Mouse (Mus musculus) 3T3-L1 (cell line): ENCODE measurements at regions not wholly inside any gene's neighbourhood (a gene's known extent, or its start where the extent isn't known, plus 50 kb on each side); places are given as distances from the start of the nearest gene placed in this dataset.

Experiments used
- DNase-seq: peaks from one replicate; pipeline ENCODE4 v3.0.0-alpha.2; 2015; ENCODE audit warnings: low read depth, low spot score

DNA sequence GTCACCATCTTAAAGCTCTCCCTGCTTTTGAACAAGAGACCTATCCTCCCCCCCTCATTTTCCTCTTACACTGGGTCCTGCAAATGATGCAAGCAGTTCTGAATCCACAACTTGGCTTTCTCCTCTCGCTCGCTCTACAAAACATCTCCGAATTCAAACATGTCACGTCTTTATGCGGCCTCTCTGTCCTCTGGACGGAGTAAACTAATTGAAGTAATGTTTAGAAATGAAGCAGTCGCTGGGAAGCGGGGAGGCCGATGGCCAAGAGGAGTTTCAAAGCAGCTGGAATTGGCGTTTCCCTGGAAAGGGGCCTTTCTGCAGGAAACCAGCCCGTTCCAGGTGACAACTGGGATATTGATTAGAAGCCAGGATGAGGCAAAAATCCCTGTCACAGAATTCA, 446.8 kb downstream of the Ate1 start:
- no peak for DNase-seq

DNA sequence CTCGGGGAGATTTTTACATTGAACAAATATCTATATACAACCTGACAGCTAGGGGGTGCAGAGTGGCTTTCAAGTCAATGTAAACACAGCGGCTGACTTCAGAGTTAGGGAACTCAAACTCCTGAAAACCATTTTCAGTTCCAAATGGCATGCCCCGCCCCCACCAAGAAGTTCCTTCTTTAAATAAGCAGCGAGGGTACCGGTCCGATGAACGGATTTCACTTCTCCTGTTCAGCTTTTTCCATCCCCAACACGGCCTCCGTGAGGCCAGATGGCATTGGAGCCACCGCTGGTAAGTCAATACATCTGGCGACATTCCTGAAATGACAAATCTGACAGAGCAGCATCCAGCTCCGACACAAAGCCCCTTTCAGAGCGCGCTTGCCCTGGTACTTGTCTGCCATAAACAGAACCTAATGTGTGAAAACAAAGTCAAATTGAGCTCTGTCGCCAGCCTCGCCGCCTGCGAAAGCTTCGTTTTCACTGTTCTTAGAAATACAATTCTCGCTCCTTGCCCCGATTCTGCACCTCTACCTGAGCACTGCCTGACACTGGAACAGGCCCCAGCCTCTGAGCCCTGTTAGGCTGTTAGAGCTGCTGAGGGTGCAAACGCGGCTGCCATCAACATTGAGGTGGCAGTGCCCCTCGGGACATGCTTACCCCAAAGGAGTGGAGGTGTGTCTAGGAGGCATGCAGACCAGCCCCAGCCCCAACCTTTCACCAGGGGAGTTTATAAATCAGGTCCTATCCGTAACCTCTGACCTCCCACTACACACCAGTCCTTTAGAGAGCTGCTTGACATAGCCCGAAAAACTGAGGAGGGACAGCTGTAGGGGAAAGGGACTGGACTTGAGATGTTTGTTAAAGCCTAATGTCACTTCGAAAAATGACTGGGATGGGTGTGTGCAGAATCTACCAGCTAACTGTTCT, 446.0 kb downstream of the Ate1 start:
- no peak for DNase-seq

DNA sequence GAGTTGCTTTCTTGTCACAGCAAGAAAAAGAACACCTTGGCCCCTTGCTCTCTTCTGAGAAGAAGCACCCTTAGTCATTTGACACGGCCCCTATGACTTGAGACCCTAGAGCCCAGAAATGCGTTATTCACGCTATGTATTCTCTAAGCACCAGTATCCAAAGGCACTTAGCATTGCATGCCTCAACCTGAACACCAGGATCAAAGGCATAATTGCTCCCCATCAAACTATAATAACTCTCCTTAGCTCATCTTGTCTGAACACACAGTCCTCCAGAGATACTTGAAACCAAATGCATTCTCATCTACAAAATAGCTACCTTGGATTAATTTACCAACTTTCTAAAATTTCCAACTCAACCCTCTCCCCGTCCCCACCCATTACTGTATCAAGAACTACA, 437.5 kb downstream of the Ate1 start:
- DNase-seq: no peak

DNA sequence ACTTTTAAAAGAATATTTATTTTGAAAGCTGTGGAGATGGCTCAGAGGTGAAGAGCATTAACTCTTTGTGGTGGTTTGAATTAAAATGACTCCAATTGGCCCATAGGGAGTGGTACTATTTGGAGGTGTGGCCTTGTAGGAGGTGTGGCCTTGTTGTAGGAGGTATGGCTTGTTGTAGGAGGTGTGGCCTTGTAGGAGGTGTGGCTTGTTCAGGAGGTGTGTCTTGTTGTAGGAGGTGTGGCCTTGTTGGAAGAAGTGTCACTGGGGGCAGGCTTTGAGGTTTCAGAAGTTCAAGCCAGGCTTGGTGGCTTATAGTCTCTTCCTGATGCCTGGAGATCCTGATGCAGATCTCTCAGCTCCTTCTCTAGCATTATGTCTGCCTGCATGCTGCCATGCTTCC, 434.5 kb downstream of the Ate1 start:
- DNase-seq: no peak

DNA sequence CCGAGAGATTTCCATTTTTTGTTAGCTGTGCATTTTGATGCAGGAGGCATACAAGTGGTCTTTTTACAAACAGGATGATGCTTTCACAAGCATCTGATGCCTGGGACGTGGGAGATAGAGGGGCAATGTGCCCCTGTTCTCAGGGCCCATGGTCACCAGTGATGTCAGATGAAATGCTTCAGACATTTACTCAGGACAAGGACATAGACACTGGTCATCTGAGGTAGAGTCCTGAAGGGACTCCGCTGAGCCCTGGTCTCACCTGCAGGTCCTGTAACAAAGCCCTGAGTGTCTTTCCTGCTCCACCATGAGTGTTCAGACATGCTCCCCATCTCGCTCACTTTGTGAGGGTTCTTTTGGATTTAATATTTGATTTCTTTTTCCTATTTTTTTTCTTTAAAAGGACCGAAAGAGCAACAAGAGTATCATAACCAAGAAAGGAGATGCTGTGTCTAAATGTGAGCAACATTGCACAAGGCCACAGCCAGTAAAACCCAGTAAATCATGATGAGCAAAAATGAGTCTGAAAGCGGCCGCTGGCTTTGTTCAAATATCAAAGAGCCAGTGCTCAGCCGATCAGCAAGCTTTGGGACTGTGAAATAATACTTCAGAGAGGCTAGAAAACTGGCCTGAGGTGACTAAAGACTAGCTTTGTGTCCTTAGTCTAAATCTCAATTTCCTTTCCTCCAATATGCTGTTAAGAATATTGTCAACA, 430.1 kb downstream of the Ate1 start:
- DNase-seq: no peak

DNA sequence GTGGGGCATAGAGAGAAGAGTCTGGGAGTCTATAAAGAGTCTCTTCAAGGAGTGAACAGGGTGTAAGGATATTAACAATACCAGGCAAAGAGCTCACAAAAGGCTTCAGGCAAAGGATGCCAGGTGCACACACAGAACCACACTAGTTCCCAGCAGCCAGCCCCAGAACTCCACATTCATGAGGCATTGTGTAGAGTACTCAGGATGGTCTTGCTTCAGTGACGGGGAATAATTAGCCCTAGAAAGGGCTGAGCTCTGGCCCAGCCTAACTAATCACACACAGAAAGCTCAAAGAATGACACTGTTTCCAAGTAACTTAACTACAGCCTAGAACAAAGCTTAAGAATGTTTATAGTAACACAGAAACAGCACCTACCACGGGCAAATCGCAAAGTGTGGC, 428.2 kb downstream of the Ate1 start:
- no peak for DNase-seq

DNA sequence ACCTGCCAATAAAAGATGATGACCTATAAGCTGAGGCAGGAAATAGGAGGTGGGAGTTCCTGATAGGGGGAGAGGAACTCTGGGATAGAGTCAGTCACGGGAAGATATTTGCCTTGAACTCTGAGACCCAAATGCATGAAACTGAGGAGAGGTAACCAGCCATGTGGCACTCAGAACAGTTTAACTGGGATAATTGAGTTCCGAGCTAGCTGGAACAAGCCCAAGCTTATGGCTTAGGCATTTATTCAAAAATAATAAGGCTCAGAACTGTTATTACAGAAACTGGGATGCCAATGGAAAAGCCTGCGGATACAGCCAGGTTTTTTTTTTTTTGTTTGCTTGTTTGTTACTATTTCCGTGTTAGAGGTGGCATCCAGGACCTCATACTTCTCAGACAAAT, 425.0 kb downstream of the Ate1 start:
- DNase-seq: no peak

DNA sequence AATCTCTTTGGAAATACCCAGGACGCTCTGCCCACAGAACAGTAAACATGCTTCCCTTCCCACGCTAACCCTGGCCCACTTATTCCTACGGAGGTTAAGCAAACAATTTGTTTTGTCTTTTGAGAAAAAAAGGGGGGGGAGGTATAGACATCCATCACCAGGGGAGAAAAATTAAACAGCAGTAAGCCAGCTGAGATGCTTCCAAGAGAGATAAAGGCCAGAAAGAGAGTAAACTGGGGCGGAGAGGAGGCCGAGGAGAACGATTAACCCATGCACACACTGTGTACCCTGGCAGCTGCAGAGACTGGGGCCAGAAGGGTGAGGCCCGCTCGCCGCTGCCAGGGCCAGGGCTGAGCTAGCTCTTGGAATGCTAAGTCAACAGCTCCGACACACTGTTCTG, 421.6 kb downstream of the Ate1 start:
- no peak for DNase-seq

DNA sequence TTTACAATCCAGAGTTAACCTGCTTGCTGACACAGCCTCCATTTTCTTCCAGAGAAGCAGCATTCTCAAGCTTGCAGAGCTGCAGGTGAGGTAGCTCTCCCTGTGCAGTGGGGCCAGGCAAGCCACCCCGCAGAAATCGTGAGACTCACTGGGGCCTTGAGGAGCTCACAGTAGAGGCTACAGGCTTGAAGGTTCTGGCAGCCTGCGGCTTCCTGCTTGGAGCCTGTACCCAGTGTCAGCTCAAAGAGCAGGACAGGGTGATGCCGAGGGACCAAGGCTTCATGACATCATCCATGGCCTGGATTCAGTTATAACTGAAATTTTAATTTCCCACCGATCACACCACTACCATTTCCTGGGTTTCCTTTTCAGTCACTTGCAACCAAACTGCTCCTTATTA, 417.5 kb downstream of the Ate1 start:
- no peak for DNase-seq

DNA sequence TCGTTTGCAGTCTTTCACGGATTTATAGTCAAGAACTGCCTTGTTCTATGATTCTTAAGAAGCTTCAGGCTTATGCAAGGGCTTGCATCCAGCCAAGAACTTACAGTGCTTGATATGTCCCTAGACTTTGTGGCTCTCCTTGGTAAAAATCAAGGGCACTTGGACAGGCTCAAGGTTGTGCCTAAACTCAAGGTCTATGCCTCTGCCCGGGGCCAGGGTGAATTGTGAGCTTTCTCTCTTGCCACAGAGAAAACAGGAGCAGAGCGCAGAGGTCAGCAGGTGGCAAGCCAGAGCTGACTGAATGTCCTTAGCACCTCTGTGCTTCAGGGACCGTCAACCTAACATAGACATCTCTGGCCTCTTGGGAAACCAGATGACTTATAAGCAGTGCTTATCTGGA, 413.2 kb downstream of the Ate1 start:
- DNase-seq: no peak

DNA sequence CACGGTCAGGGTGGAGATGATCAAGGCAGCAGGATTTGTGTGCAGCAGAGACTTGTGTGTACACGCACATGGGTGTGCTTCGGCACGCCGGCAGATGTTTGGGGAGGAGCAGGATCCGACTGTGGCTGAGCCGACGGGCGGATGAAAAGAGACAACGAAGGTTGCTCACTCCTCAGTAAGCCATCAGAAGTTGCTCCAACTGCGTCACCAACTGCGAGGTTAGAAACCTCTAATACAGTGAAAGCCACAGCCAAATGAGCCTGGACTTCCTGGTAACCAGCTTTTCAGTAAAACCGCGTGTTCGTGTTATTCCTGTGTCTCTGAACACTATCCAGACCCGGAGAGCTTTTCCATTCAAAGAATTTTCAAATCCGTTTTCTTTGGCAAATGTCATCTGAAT, 411.8 kb downstream of the Ate1 start:
- DNase-seq: no peak
